Mouse (Mus musculus) A20 (cell line): ENCODE data around the gene Barhl1.

Source experiments
- DNase-seq: peaks from one replicate; pipeline ENCODE4 v3.0.0-alpha.2; 2011; ENCODE audit warnings: low read depth, low spot score

Gene Barhl1

DNA sequence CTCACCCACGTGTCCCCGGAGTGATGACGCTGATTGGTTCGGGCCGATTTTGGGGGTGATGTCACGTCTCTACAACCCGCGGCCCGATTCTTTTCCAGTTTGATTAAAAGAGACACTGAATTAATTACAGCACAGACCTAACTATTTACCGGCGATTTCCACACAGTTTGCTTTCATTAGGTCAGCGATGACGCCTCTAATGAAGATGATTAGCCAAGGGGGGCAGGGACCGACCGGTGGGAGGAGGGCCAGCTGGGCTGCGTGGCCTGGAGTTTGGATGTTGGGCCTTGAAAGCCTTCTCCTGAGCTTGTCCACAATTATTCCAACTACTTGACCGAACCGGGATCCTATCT is at the start of gene Barhl1:
Gene Barhl1 (minus strand): TSS at position 156 of the 353 bp plus-strand sequence.
- DNase-seq: no peak

DNA sequence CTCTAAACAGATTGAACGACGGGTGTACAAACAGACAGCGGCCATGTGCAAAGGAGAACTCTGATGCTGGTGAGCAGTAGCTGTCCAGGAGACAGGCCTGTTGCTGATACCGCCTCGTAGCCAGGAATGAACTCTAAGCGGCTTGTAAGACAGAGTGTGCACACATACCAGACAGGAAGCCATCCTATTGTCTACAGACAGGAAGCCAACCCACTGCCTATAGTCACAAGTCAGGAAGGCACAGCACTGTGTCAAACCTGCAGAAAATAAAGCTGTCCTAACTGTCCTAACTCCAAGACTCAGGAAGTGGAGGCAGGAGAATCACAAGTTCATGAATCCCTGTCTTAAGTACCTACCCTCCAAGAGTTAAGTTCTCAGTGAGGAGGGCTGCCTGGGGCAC is 47.1 kb upstream of the Barhl1 start:
- DNase-seq: no peak

DNA sequence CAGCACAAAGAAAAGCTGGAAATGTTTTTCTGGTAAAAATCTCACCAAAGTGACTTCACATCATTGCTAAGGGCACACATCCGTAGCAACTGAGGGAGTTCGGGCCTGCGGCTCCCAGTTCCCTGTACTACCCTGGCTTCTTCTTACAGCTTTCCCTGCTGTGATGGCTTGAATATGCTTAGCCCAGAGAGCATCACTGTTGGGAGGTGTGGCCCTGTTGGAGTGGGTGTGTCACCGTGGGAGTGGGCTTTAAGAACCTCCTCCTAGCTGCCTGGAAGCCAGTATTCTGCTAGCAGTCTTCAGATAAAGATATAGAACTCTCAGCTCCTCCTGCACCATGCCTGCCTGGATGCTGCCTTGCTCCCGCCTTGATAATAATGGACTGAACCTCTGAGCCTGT is 45.2 kb upstream of the Barhl1 start:
- no peak for DNase-seq

DNA sequence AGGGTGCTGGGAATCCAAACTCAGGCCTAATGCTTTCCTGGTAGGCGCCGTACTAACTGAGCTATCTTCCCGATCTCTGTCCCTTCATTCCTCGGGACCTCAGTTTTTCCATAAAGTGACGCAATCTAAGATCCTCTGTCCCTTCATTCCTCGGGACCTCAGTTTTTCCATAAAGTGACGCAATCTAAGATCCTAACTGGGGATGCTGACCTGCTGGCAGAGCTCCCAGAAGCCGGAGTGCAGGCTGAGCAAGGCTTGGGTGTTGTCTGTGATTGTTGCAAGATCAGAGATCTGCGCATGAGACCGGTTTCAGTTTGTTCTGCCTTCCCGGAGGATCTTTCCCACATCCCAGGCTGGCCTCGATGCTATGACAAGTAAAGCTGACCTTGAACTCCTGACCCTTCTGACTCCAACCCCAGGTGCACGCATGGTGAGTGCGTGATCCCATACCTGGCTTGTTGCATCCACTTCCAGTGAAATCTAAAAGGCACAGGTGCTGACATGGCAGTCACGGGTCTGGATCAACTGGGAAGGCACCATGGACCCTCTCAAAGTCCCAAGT is 44.6 kb upstream of the Barhl1 start:
- DNase-seq: no peak

DNA sequence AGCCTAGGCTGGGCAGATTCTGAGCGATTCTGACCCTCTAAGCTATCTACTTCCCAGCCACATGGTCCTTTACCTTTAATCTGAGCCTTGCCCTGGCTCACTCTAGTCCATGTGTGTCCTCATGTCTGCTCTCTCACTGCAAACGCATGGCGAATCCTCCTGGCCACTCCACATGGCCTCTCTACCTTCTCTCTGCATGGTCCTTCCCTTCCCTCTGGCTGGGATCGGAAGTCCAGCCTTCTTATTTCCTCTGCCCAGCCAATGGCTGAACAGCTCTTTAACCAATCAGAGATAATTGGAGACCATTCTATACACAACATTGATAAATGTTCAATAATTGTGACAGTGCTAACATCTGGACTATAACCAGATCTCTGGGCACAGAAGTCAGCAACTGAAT is 40.4 kb upstream of the Barhl1 start:
- DNase-seq: no peak

DNA sequence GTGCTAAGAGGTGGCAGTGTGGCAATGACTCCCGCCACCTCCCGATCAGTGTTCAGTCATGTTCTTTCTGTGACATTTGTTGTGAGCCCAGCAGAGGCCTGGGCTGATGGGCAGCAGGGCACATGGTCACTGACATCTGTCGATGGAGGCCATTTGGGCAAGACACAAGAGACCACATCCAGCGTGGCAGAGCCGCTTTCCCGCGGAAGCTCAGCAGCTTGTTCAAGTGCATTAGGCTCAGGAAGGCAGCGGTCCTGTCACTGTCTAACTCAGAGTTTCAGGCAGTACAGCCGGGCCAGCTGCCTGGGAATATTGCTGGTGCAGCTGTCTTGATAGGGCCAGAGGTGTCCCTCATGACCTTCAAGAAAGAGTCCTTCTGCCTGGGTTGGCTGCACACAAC is 38.1 kb upstream of the Barhl1 start:
- no peak for DNase-seq

DNA sequence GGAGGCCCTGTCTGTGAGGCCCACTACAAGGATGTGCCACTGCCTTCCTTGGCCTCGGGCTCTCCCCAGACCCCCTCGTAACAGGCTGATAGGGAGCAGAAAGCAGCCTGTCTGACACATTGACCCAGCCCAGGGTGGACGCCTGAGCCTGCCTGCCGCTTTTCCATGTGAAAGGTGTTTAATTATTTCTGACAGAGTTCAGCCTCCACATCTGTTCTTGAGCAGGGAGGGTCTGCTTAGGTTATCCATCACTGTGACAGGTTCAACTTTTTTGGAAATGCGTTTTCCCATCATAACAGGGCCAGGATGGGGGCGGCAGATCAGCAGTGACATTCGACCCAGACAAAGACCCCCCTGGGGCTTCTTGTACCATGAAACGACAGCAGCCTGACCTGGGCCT is 36.5 kb upstream of the Barhl1 start:
- no peak for DNase-seq

DNA sequence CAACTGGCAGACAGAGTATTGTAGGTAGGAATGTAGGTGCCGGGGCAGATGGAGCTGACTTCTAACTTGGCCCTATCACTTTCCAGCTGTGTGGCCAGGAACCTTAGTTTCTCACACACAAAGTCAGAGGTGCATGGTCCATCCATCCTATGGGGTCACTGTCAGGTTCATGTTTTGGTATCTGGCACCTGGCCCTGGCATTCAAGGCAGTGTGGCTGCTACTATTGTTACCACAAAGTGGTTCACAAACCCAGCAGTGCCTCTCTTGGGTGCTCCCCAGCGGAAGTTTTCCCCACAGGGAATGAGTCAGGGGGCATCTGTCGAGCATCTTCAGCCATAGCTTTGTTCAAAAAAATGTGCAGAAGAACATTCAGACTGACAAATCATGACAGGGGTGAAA is 29.8 kb upstream of the Barhl1 start:
- DNase-seq: no peak

DNA sequence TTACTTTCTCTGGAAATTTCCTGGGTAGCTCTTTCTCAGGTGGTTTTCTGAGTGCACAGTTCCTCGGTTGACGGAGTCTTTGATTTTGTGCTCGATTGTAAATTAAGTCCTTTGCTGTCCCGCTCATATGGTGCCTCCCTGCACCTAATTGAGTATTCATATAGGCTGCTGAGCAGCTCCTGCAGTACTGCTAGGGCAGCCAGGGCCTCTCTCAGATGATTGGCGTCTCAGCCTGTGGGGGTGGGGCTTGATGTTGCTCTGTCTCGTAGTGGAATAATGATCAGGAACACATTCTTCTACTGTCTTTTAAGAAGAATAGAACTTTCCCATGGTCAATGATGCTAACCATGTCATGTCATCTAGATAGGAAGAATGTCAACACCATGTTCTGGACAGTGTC is 28.9 kb upstream of the Barhl1 start:
- no peak for DNase-seq

DNA sequence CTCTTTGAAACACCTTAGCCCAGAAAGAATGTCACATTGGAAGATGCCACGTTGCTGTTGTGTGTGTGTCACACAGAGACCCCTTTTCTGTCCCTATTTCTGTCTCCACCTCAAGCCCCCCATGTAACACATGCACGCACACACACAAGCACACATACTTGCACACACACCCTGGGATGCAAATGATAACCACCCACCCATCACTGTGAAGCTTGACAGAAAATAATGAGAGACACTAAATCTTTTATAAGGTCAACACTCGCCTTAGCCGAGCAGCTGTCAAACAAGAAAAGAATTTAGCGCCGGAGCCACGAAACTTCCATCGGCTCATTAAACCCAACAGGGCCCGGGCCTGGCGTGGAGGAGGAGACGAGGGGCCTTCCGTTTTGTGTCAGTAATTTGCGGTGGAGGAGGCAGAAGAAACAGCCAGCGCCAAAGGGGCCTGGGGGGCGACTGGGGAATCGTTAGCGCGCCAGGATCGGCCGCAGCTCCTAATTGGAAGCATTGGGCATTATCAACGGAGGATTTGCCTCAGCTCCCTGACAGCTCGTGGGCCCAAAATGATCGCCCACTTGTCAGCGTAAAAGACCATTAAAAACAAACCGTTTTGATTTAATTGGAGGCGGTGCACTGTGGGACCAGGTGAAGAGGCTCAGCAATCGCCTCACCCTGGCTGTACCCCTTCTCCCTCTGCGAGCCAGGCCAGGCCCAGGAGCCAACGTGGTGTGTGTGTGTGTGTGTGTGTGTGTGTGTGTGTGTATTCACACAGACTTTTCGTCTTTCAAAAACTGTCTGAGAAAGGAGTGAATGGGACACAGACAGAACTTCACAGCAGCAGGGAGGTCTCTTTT is 27.4 kb upstream of the Barhl1 start:
- DNase-seq: no peak

DNA sequence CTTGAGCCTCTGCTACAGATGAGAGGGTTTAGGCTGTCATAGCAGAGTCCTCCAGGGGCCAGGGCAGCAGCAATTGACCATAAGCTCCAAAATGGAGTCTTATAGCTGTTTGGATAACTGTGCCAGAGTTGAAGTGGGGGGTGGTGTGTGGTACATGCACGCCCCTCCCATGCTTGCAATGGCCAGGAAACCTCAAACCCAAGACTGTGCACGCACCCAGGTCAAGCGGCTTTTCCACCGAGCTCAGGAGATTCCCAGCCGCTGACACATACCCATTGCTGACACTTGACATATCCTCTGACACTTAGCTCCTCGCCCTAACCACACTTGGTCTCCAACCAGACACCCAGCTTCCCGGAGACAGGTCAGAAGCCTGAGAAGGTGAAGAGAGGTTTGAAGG is 22.5 kb upstream of the Barhl1 start:
- DNase-seq: no peak

DNA sequence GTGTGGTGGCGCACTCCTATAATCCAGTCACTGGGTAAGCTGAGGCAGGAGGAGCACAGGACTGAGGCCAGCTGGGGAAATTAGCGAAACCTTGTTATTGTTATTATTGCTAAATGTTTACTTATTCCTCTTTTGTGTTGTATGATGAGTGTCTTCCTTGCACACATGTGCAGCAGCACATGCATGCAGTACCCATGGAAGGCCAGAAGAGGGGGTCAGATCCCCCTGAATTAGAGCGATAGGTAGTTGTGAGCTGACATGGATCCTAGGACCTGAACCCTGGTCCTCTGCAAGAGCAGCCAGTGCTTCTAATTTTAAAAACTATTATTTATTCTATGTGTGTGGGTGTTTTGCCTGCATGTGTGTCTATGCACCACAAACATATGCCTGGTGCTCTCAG is 14.1 kb upstream of the Barhl1 start:
- DNase-seq: peak; percentile 11

DNA sequence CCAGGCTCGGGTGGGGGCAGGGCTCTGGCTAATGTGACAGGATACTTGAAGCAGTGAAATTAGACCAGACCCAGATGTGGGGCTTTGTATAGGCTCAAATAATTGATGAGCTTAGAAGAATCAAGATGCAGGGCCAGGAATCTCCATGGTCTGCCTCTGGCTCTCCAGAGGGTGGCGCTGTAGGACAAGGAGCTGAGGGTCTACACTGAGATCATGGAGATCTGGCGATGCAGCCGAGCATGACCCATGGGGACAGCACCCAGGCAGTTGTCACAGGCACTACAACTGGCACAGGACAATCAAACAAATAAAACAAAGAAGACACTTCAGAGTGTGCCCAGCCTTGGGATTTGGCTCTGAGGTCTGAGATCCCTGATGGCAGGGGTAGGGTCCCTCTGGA is 7.4 kb upstream of the Barhl1 start:
- DNase-seq: peak; percentile 75

DNA sequence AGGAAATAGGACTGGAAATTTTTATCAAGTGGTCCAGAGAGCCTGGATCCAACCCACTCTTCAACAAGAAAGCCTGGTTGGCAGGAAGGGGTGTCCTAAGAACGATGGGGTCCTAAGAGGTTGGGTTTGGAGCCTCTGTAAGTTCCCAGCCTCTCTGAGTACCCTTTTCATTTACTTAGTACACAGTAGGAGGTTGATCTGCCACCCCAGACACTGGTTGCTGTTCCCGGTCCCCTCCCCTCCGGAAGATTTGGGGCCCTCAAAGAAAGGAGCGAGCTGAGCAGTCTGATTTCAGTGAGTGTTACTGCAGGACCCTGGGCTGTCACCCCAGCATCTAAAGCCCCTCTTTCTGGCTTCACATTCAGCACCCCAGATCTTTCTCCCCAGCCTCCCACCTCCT is 2.5 kb upstream of the Barhl1 start:
- no peak for DNase-seq

DNA sequence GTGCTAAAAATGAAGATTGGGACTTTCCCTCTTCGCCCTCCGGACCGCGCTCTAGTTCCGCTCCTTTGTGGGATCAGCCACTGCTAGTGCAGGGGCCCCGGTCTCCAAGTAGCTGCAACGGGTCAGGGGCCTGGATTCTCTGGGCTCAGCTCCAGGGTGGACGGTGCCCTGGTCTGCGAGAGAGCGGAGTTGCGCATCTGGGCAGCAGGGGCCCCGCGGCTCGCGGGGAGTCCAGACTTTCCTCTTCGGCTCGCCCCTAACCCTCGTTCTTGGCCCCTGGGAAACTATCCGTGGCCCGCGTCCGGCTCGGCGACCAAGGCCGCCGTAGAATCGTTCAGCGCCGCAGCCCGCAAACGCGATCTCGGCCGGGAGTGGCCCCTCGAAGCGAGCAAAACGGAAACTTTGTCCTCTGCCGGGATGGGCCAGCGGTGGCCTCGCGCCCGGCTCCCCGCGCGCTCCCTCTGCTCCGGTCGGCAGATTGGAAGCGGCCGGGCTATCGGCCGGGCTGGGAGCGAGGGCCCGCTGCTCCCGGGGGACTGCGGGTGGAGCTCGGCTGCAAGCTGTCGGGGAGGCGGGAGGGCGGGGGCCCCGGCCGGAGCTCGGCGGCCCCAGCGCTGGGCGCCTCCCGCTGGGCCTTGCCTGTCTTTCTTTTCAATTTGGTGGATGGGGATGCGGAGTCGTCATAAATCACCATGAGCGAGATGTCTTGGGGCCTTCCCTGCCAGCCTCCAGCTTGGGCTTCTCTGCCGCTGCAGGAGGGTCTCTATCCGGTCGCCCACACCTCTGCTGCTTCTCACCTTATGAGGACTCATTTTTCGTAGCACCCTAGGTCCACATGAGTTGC is 1.3 kb upstream of the Barhl1 start:
- no peak for DNase-seq

DNA sequence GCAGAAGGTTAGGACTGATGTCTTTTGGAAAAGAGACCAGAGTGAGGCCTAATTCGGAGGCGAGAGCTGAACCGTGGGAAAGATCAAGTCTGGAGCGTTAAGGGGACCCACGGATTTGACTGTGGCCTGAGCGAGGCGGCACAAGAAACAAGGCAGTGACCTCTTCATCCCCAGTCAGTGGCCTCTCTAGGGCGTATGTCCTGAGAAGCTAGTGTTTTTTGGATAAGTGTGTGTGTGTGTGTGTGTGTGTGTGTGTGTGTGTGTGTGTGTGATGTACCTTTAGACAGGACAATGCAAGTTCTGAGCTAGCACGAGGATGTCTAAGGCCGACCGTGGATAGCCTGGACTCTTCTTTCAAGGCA is 669 bp upstream of the Barhl1 start:
- no peak for DNase-seq

DNA sequence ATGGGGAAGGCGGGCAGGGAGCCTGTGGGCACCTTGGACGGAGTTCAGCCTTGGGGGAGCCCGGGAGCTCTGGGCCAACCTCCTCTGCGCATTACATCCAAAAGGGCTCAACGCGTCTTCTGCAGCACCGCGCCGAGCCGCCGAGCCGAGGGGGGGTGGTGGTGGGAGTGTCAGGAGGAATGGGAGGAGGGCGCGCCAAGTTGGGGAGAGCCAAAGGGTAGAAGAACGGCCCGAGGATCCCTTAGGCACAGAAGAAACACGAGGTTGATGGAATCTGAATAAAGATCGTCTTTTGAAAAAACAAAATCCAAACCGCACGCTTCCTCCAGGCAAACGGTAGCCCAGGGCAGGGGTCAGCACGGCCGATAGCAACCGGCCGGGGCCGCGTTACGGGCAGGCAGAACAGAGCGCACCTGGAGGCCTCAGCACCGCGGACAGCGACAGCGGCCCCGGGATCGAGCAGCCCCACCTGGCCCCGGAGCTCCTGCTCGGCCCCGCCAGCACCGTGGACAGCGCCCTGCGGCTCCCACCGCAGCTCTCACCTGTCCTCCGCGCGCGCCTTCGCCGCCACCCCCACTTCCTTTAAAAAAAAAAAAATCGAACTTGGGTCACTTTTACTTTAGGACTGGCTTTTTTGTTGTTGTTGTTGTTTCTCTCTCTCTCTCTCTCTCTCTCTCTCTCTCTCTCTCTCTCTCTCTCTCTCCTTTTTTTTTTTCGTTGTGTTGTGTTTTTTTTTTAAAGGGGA is 528 bp downstream of the Barhl1 start:
- DNase-seq: peak; percentile 41

DNA sequence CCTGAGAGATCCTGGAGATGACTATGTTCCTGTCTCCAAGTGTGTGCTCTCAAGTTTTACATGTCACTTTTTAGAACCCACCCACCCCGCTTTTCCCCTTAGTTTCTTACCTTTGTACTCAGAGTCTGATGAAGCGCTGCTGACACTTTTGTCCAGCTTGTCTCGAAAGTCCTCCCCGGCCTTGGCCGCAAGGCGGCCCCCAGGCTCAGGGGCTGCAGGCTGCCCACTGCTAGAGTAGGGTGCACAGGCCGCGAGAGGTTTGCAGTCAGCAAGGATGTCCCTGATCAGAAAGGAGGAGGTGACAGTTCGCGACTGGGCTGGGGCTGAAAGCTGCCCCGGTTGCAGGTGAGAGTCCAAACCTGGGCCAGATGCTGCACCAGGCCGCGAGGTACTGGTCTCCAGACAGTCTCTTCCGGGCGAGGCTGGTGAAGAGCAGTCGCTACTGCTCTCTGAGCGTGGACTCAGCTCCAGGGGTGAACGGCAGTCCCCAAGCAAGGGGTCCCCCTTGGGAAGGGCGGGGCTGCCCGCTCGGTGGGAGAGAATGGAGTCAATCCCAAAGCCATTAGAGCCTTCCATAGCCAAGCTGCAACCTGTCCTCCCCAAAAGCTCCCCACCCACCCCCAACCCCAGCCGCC is 1.2 kb downstream of the Barhl1 start:
- no peak for DNase-seq

DNA sequence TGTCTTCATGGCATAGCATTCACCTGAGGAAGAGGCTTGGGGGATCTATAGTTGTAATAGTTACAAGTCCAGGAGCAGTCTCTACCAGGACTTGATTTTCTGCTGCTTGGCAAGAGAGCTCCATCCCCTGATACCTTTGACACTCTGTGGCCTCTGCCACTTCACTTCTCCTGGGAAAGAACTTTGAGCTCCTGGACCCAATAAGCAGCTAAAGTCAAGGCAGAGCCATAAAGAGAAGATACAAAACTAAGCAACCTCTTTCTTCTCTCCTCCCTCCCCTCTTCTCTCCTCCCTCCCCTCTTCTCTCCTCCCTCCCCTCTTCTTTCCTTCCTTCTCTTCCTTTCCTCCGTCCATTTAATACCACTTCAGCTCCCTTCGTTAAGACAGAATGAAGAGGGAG is 2.3 kb downstream of the Barhl1 start:
- no peak for DNase-seq

DNA sequence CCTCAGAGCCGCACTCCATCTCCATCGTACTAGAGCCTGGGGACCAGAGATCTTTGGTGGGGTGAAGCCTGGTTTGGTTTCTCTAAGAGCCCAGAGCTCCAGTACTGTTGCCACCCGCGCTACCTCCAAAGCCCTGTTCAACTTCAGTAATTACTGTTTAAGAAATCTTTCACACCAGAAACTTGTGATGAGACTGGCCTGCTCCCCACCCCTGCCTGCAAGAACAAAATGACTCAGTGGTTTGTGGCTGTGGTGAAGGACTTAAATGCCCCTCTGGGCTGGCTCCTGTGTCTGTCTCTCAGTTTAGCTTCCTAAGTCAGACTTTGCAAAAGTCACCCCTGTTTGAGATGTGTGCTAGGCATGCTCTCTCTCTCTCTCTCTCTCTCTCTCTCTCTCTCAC is 3.5 kb downstream of the Barhl1 start:
- no peak for DNase-seq

DNA sequence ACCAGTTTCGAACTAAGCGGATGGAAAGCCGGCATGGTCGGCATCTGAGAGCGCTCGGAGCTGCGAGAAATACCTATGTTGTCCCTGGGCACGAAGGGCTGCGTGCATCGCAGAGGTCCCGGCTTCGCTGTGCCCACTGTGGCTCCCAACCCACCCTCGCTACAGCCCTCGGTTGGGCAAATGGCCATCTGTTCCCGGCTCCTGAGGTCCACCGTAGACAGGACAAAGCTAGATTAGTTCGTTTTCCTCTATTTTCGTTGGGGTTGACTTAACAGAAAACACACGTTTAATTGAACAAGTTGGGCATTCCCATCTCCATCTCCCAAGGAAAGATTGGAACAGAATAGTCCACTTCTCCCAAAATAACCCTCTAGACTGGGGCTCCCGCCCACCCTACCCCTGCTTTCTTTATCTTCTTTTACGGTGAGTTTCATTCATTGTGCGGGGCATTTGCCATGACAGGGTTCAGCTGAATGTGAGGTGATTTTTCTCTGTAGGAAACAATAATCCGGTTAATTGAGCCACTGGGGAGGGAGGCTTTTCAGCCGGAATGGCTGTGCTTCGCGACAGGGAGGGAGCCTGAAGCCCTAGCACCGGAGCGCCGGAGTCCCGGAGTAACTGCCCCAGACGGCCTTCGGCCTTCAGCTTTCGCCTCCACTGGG is 4.3 kb downstream of the Barhl1 start:
- DNase-seq: no peak
